Mouse (Mus musculus): ENCODE results near the gene Rab3il1. TPM values are rescaled to one million over a fixed set of nuclear protein-coding genes. Genes with fewer than 3 reads are reported as not detected.
A peak's percentile ranks its signal among the peaks of the same experiment; 100 is the strongest.

The Rab3il1 gene
- total and polyA plus RNA-seq, 2 experiments = 3.1 to 3.8 TPM

DNA sequence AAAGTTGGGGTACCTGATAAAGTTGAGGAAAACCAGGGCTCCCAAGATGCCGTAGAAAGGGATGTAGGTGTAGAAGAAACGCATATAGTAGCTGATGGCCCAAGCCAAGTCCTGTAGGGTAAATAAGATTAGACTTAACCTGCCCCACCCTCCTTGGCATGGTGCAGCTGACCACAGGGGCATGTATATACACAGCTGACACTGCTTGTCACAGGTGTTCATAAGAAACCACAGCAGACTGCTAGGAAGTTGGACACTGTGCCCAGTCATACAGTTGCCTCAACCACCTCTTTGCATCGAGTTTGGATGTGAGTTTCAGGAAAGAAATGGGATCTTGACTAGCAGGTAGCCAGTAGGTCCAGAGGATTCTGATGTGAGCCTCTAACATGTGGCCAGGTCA is 65.0 kb downstream of the Rab3il1 start:
- Histone ChIP-seq H3K27me3 (ENCODE audit: control insufficient read depth, insufficient read depth, low read length) (no peaks in the 10 kb centered on the region), H3K9ac (ENCODE audit: low read depth, low read length) (no peak overlapping the region), H3K36me3 (ENCODE audit: control insufficient read depth, insufficient read depth, low read length) (peaks cover 87% of the 10 kb centered on the region), H3K79me2 (ENCODE audit: control insufficient read depth, insufficient read depth, low read length) (0 out of 2 replicates have a peak, but pooled peaks cover 4% of the 10 kb centered on the region), H3K4me1 (ENCODE audit: control insufficient read depth, insufficient read depth, low read length) (peaks cover 51% of the 10 kb centered on the region), H3K27ac (replicated peaks; ENCODE audit: insufficient read depth, low read depth, low read length) (peak overlapping the region; percentile 37), H3K4me3 (ENCODE audit: insufficient read depth, low read depth, low read length) (no peak overlapping the region)
- WGBS = 73% methylated on average over 3 of the region's 3 CpGs
- TF ChIP-seq CTCF (IDR thresholded peaks at IDR 0.05; ENCODE audit: low read depth, low read length) (no peak), POLR2A (IDR thresholded peaks at IDR 0.05; ENCODE audit: extremely low read depth, insufficient read depth, low read length) (no peak)
- no peak for DNase-seq (ENCODE audit: extremely low read depth, low read depth, low spot score)

GRCm38 (mm10) chr19:10067701-10068100 is 66.2 kb downstream of the Rab3il1 start:
- 68% methylated on average over 7 of the region's 7 CpGs for WGBS
- no peak for DNase-seq (ENCODE audit: extremely low read depth, low read depth, low spot score)
- Histone ChIP-seq H3K27ac (replicated peaks; ENCODE audit: insufficient read depth, low read depth, low read length) (no peak overlapping the region), H3K4me1 (ENCODE audit: control insufficient read depth, insufficient read depth, low read length) (peaks cover 47% of the 10 kb centered on the region), H3K36me3 (ENCODE audit: control insufficient read depth, insufficient read depth, low read length) (peaks cover 80% of the 10 kb centered on the region), H3K79me2 (ENCODE audit: control insufficient read depth, insufficient read depth, low read length) (0 out of 2 replicates have a peak, but pooled peaks cover 4% of the 10 kb centered on the region), H3K4me3 (ENCODE audit: insufficient read depth, low read depth, low read length) (no peak overlapping the region), H3K27me3 (ENCODE audit: control insufficient read depth, insufficient read depth, low read length) (no peaks in the 10 kb centered on the region), H3K9ac (ENCODE audit: low read depth, low read length) (no peak overlapping the region)
- TF ChIP-seq CTCF (IDR thresholded peaks at IDR 0.05; ENCODE audit: low read depth, low read length) (no peak), POLR2A (IDR thresholded peaks at IDR 0.05; ENCODE audit: extremely low read depth, insufficient read depth, low read length) (no peak)

GRCm38 (mm10) chr19:10070186-10070980 is 68.9 kb downstream of the Rab3il1 start:
- TF ChIP-seq POLR2A (IDR thresholded peaks at IDR 0.05; ENCODE audit: extremely low read depth, insufficient read depth, low read length) (no peak), CTCF (IDR thresholded peaks at IDR 0.05; ENCODE audit: low read depth, low read length) (no peak)
- H3K4me1 ChIP-seq (ENCODE audit: control insufficient read depth, insufficient read depth, low read length) = peaks cover 42% of the 10 kb centered on the region
- peak overlapping the region; percentile 15; the same call in 1 of the 2 replicates for H3K9ac ChIP-seq (ENCODE audit: low read depth, low read length)
- 76% methylated on average over 8 of the region's 8 CpGs for WGBS
- H3K36me3 ChIP-seq (ENCODE audit: control insufficient read depth, insufficient read depth, low read length) = peaks cover 79% of the 10 kb centered on the region
- peak overlapping the region; percentile 81 for H3K27ac ChIP-seq (replicated peaks; ENCODE audit: insufficient read depth, low read depth, low read length)
- DNase-seq (ENCODE audit: extremely low read depth, low read depth, low spot score) = peak; percentile 89
- no peak overlapping the region for H3K4me3 ChIP-seq (ENCODE audit: insufficient read depth, low read depth, low read length)
- H3K79me2 ChIP-seq (ENCODE audit: control insufficient read depth, insufficient read depth, low read length) = 0 out of 2 replicates have a peak, but pooled peaks cover 4% of the 10 kb centered on the region
- H3K27me3 ChIP-seq (ENCODE audit: control insufficient read depth, insufficient read depth, low read length) = no peaks in the 10 kb centered on the region

GRCm38 (mm10) chr19:10071166-10071565 is 69.7 kb downstream of the Rab3il1 start:
- no peak for TF ChIP-seq POLR2A (IDR thresholded peaks at IDR 0.05; ENCODE audit: extremely low read depth, insufficient read depth, low read length)
- no peak for TF ChIP-seq CTCF (IDR thresholded peaks at IDR 0.05; ENCODE audit: low read depth, low read length)
- 0 out of 2 replicates have a peak, but pooled peaks cover 4% of the 10 kb centered on the region for H3K79me2 ChIP-seq (ENCODE audit: control insufficient read depth, insufficient read depth, low read length)
- 15% methylated on average over 5 of the region's 5 CpGs for WGBS
- H3K36me3 ChIP-seq (ENCODE audit: control insufficient read depth, insufficient read depth, low read length) = peaks cover 79% of the 10 kb centered on the region
- peak overlapping the region; percentile 23; the same call in 1 of the 2 replicates for H3K9ac ChIP-seq (ENCODE audit: low read depth, low read length)
- H3K27me3 ChIP-seq (ENCODE audit: control insufficient read depth, insufficient read depth, low read length) = no peaks in the 10 kb centered on the region
- peak overlapping the region; percentile 81 for H3K27ac ChIP-seq (replicated peaks; ENCODE audit: insufficient read depth, low read depth, low read length)
- H3K4me1 ChIP-seq (ENCODE audit: control insufficient read depth, insufficient read depth, low read length) = peaks cover 42% of the 10 kb centered on the region
- peak; percentile 99 for DNase-seq (ENCODE audit: extremely low read depth, low read depth, low spot score)
- H3K4me3 ChIP-seq (ENCODE audit: insufficient read depth, low read depth, low read length) = no peak overlapping the region

- H3K4me1 ChIP-seq (ENCODE audit: control insufficient read depth, insufficient read depth, low read length) = peaks cover 38% of the 10 kb centered on the region
- peaks cover 78% of the 10 kb centered on the region for H3K36me3 ChIP-seq (ENCODE audit: control insufficient read depth, insufficient read depth, low read length)
- no peak overlapping the region for H3K4me3 ChIP-seq (ENCODE audit: insufficient read depth, low read depth, low read length)
- peak overlapping the region; percentile 81 for H3K27ac ChIP-seq (replicated peaks; ENCODE audit: insufficient read depth, low read depth, low read length)
- 55% methylated on average over 4 of the region's 4 CpGs for WGBS
- TF ChIP-seq CTCF (IDR thresholded peaks at IDR 0.05; ENCODE audit: low read depth, low read length) = no peak
- TF ChIP-seq POLR2A (IDR thresholded peaks at IDR 0.05; ENCODE audit: extremely low read depth, insufficient read depth, low read length) = no peak
- H3K9ac ChIP-seq (ENCODE audit: low read depth, low read length) = no peak overlapping the region
- no peaks in the 10 kb centered on the region for H3K27me3 ChIP-seq (ENCODE audit: control insufficient read depth, insufficient read depth, low read length)
- DNase-seq (ENCODE audit: extremely low read depth, low read depth, low spot score) = no peak
- 0 out of 2 replicates have a peak, but pooled peaks cover 4% of the 10 kb centered on the region for H3K79me2 ChIP-seq (ENCODE audit: control insufficient read depth, insufficient read depth, low read length)
Measured at GRCm38 (mm10) chr19:10071892-10072291, 70.4 kb downstream of the Rab3il1 start.

DNA sequence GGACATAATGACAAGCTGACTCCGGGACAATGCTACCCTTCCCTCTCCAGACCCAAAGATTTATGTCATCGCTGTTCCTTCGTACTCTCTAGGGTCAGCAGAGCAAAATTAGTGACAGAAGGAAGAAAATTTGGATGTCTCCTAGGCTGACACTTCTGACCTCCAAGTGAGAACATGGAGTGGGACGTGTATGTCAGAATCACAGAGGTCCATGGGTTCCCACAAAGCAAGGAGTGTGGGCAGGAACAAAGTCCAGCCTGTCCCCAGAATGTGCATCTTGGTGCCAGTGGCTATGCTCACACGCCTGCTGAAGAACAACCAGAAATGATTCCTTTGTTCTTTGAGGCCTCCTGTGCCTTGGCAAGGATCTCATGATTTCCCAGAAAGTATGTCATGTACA is 71.7 kb downstream of the Rab3il1 start:
- peak overlapping the region; percentile 36 for H3K27ac ChIP-seq (replicated peaks; ENCODE audit: insufficient read depth, low read depth, low read length)
- no peaks in the 10 kb centered on the region for H3K27me3 ChIP-seq (ENCODE audit: control insufficient read depth, insufficient read depth, low read length)
- peak; percentile 39 for DNase-seq (ENCODE audit: extremely low read depth, low read depth, low spot score)
- WGBS = 65% methylated on average over 5 of the region's 5 CpGs
- peaks cover 38% of the 10 kb centered on the region for H3K4me1 ChIP-seq (ENCODE audit: control insufficient read depth, insufficient read depth, low read length)
- H3K36me3 ChIP-seq (ENCODE audit: control insufficient read depth, insufficient read depth, low read length) = peaks cover 77% of the 10 kb centered on the region
- H3K9ac ChIP-seq (ENCODE audit: low read depth, low read length) = no peak overlapping the region
- no peak overlapping the region for H3K4me3 ChIP-seq (ENCODE audit: insufficient read depth, low read depth, low read length)
- TF ChIP-seq POLR2A (IDR thresholded peaks at IDR 0.05; ENCODE audit: extremely low read depth, insufficient read depth, low read length) = no peak
- TF ChIP-seq CTCF (IDR thresholded peaks at IDR 0.05; ENCODE audit: low read depth, low read length) = no peak
- 0 out of 2 replicates have a peak, but pooled peaks cover 4% of the 10 kb centered on the region for H3K79me2 ChIP-seq (ENCODE audit: control insufficient read depth, insufficient read depth, low read length)
